Mouse (Mus musculus) megakaryocyte, embryonic 14.5 days (primary cell): ENCODE measurements around the gene Kcnj10. TPM values are rescaled to one million over a fixed set of nuclear protein-coding genes. Genes with fewer than 3 reads are reported as not detected.

ENCODE experiments used
- H3K27me3 ChIP-seq: replicated peaks from 2 replicates; pipeline ENCODE3; 2012; ENCODE audit warnings: inconsistent platforms
- H3K36me3 ChIP-seq: replicated peaks from 2 replicates; pipeline ENCODE3; 2012; ENCODE audit warnings: low read length, inconsistent platforms, mixed read lengths
- H3K4me1 ChIP-seq: 2 replicates; pipeline ENCODE4 v1.6.1; 2012; ENCODE audit warnings: inconsistent platforms
- H3K4me3 ChIP-seq: replicated peaks from 2 replicates; pipeline ENCODE3; 2012; ENCODE audit warnings: moderate library complexity, mild to moderate bottlenecking, inconsistent platforms
- H3K9me3 ChIP-seq: 2 replicates; pipeline ENCODE4 v1.6.1; 2012; ENCODE audit warnings: inconsistent platforms
- FLI1 ChIP-seq: IDR thresholded peaks from 2 replicates; pipeline ENCODE4 v1.6.1; 2012; ENCODE audit warnings: low read length, inconsistent platforms, mixed read lengths
- GATA1 ChIP-seq: IDR thresholded peaks from 3 replicates; pipeline ENCODE4 v1.6.1; 2012; ENCODE audit warnings: mixed read lengths, low read length, inconsistent platforms, borderline replicate concordance
- polyA plus RNA-seq: library from polyadenylated mRNA; stranded (reverse); fragments of >175 nt; gene quantifications from 2 replicates; pipeline ENCODE4 v1.2.3, GENCODE M21; 2012; ENCODE audit warnings: low replicate concordance; ENCODE audit not compliant: insufficient read depth

Gene Kcnj10
- polyA plus RNA-seq, 1 experiment: 0.12 TPM

DNA sequence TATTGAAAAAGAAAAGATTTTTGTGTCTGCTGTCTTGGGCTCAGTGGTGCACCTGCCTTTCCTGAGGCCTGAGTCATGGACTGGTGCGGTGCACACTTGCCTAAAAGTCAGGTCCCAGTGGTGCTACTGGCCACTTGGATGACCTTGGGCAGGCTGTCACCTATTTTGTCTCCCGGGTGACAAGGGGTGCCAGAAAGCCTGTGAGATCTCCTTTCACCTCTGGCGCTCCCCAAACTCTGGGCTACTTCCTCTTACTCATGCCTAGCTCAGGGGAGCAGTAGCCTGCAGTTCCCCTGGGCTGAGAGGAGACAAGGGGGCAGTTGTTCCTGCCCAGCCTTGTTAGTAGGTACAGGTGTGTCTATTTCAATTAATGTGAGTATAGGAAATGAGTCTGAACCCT, 38.7 kb upstream of the Kcnj10 start:
- Histone ChIP-seq H3K4me3 (no peak overlapping the region), H3K36me3 (no peaks in the 10 kb centered on the region), H3K4me1 (peaks cover 55% of the 10 kb centered on the region), H3K27me3 (peaks cover 57% of the 10 kb centered on the region), H3K9me3 (no peaks in the 10 kb centered on the region)
- TF ChIP-seq GATA1: no peak
- no peak for TF ChIP-seq FLI1

DNA sequence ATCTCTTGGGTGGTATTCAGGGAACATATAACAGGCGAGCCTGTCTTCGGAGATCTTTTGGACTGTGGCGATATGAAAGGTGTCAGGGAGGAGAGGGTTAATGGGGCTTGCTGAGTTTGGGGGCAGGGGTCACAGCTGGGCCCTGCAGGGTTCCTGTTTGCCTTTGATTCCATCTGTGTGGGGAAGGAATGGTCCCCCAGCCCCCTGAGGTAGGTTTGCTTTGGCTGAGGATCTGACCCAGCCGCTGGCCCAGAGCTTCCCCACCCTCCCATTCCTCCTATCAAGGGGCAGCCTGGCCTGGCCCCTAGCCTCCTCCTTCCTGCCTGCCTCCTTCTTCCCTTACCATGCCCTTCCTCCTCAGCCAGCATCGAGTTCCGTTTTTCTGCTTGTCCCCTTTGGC, 38.2 kb upstream of the Kcnj10 start:
- Histone ChIP-seq H3K36me3 (no peaks in the 10 kb centered on the region), H3K27me3 (peaks cover 53% of the 10 kb centered on the region)

DNA sequence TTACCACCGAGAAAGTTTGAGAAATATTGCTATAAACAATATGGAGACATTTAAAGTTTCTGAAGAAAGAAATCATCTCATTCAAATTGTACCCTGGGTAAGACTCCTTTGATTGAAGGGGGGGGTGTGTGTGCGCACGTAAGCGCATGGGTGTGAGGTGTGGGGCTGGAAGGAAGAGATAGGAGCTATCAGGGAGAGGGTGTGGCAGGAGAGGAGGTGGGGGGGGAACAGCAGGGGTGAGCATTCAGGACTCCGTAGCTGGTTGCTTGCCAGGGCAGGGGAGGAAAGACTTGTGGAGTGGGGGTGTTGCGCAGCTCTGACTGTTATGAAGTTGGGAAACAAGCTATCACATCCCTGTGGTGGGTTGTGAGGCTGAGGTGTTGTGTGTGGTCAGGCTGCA, 36.6 kb upstream of the Kcnj10 start:
- peaks cover 47% of the 10 kb centered on the region for H3K27me3 ChIP-seq
- no peak for TF ChIP-seq FLI1
- TF ChIP-seq GATA1: no peak

More for the DNA sequence above, 38.2 kb upstream of the Kcnj10 start:
- no peak for TF ChIP-seq FLI1
- no peak for TF ChIP-seq GATA1
- Histone ChIP-seq H3K4me3 (peak overlapping the region; percentile 28), H3K4me1 (peaks cover 53% of the 10 kb centered on the region), H3K9me3 (no peaks in the 10 kb centered on the region)

DNA sequence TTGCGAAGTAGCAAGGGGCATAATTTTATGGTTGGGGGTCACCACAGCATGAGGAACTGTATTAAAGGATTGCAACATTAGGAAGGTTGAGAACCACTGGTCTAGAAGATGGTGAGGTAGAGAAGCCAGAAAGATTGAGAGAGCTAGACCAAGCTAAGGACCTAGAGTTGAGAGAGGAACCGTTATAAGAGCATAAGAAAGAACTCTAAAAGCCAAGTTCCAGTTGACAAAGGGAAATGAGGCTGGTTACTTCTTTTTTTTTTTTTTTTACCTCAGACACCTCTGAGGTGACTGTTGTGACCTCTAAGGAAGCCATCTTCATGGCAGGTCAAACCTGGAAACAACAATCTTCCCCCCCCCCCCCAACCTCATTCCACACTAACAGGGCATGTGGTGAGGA, 35.9 kb upstream of the Kcnj10 start:
- H3K27me3 ChIP-seq: peaks cover 41% of the 10 kb centered on the region
- H3K36me3 ChIP-seq: no peaks in the 10 kb centered on the region
- no peaks in the 10 kb centered on the region for H3K9me3 ChIP-seq
- H3K4me1 ChIP-seq: peaks cover 62% of the 10 kb centered on the region
- TF ChIP-seq GATA1: no peak
- no peak for TF ChIP-seq FLI1
- no peak overlapping the region for H3K4me3 ChIP-seq

More for the DNA sequence above, 36.6 kb upstream of the Kcnj10 start:
- Histone ChIP-seq H3K4me1 (peaks cover 55% of the 10 kb centered on the region), H3K9me3 (no peaks in the 10 kb centered on the region), H3K4me3 (no peak overlapping the region), H3K36me3 (no peaks in the 10 kb centered on the region)

DNA sequence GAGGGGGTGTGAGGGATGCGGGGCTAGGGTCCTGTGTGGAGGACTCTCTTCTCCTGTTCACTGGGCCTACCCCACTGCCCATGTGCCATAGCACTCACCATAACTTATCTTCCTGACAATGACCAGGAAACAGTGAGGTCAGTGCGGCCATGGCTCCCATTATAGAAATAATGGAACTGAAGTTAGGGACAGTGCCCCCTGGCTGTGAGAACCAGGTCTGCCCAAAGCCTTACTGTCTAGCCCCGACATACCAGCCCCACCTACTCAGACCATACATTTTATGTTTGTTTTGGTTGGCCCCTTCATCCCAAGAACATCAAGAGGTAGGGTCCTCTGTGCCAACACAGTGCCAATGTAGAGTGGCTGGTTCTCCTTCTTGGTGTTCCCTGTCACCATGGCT, 35.4 kb upstream of the Kcnj10 start:
- Histone ChIP-seq H3K4me3 (peak overlapping the region; percentile 81), H3K9me3 (no peaks in the 10 kb centered on the region), H3K4me1 (peaks cover 64% of the 10 kb centered on the region), H3K27me3 (peaks cover 37% of the 10 kb centered on the region), H3K36me3 (no peaks in the 10 kb centered on the region)
- TF ChIP-seq GATA1 (no peak), FLI1 (no peak)

DNA sequence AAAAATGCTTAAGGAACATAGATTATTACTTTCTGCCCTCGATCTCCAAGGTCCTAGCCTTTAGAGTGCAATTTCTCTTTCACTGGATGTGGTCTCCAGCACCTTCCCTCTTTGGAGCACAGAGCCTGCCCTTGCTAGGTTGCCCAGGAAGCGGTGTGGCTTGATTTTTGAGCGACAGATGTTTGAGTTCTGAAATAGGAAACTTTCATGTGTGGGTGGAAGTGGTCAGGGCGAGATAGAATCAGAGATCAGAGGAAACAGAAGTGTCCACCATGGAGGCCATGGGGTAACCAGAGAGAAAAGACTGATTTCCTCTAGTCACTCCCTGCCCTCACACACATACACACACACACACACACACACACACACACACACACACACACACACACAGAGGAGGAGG, 34.8 kb upstream of the Kcnj10 start:
- Histone ChIP-seq H3K36me3 (no peaks in the 10 kb centered on the region), H3K9me3 (no peaks in the 10 kb centered on the region), H3K4me3 (peak overlapping the region; percentile 81), H3K4me1 (peaks cover 69% of the 10 kb centered on the region), H3K27me3 (peaks cover 32% of the 10 kb centered on the region)
- TF ChIP-seq FLI1 (no peak), GATA1 (no peak)

DNA sequence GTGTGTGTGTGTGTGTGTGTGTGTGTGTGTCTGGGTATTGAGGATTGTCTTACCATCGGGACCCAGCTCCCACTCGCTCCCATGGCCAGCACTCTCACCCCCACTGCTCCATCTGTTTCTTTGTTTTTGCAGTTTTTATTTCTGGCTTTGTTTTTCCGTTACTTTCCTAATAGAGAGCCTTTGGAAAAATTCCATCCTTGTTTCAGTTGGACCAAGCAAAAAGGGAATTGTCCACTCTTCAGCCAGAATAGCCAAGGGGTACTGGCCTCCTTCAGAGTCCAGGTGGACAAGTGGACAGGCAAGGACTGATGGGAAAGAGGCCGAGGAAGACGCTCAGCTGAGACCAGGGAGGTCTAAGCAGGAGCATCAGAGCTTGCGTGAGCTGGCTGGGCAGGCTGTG, 34.1 kb upstream of the Kcnj10 start:
- Histone ChIP-seq H3K9me3 (no peaks in the 10 kb centered on the region), H3K4me1 (peaks cover 76% of the 10 kb centered on the region), H3K4me3 (peak overlapping the region; percentile 50), H3K36me3 (no peaks in the 10 kb centered on the region), H3K27me3 (peaks cover 32% of the 10 kb centered on the region)
- TF ChIP-seq GATA1 (no peak), FLI1 (no peak)

DNA sequence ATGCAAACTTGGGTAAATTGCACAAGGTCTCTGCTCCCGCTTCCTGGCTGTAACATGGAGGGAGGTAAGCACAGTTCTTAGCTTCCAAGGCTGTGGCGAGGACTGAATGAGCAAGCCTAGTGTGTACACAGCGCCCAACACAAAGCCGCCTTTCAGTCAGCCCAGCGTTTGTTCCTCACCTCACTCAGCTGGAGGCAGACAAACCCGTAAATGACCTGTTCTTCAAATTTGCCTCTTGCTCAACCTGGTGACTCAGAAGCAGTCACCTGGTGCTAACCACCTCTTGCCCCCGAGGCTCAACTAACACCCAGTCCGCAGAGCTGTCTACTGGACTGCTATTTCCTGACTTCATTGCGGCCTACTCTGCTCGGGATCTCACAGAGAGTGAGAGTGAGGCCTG, 33.1 kb upstream of the Kcnj10 start:
- H3K36me3 ChIP-seq: no peaks in the 10 kb centered on the region
- peaks cover 75% of the 10 kb centered on the region for H3K4me1 ChIP-seq
- TF ChIP-seq FLI1 (no peak), GATA1 (no peak)
- H3K9me3 ChIP-seq: no peaks in the 10 kb centered on the region
- no peak overlapping the region for H3K4me3 ChIP-seq
- H3K27me3 ChIP-seq: peaks cover 24% of the 10 kb centered on the region

DNA sequence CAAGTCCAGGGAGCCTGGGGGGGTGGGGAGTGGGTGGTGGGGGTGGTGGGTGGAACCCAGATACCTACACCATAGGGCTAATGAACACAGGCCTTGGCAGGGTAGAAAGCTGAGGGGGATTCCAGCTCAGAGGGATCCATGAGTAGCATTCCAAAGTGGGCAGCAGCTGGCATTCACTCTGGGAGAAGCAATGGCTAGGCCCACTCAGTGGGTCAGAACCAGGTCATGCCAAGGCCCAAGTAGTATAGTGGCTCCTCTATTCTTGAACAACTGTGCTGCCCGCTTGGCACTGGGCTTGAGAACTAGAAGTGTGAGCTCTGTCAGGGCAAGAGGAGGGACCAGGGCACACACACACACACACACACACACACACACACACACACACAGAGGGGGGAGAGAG, 32.6 kb upstream of the Kcnj10 start:
- no peak overlapping the region for H3K4me3 ChIP-seq
- no peaks in the 10 kb centered on the region for H3K36me3 ChIP-seq
- TF ChIP-seq GATA1 (no peak), FLI1 (no peak)
- H3K9me3 ChIP-seq: no peaks in the 10 kb centered on the region
- H3K4me1 ChIP-seq: peaks cover 75% of the 10 kb centered on the region
- H3K27me3 ChIP-seq: peaks cover 20% of the 10 kb centered on the region

DNA sequence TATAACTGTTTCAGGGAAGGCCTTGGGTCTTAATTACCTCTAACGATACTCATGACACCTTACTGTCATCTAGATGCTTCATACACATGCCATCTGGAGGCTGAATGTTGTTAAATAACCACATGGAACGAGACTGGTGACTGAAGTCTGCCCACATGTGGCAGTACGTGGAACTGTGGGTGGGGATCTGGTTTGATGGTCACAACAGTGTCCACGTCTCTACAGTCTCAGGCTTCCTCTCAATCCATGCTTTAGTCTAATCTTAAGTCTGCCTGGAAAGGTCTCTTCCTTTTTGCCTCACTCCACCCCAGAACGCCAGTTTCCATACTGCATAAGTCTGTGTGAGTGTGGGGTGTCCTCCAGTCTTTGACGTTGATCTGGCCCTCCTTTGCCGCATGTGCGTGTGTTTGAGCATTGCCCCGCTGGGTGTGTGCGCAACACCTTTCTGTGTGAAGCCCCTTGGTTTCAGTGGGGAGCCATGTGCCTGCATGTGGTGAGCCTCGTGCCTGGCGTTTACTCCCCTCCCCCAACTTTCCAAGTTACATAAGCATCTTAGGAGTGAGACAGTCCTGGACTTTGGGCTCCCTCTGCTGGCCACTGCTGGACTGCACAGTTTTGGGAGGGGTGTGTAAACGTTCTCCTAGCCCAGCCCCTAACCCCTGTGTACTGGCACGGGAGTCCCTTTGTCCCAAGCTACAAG, 31.2 kb upstream of the Kcnj10 start:
- peak overlapping the region; percentile 93 for H3K4me3 ChIP-seq
- no peaks in the 10 kb centered on the region for H3K9me3 ChIP-seq
- TF ChIP-seq GATA1 (no peak), FLI1 (no peak)
- H3K4me1 ChIP-seq: peaks cover 72% of the 10 kb centered on the region
- no peaks in the 10 kb centered on the region for H3K36me3 ChIP-seq
- peaks cover 16% of the 10 kb centered on the region for H3K27me3 ChIP-seq
